Mouse (Mus musculus) myocyte (in vitro differentiated cells): ENCODE measurements at regions not wholly inside any gene's neighbourhood (a gene's known extent, or its start where the extent isn't known, plus 50 kb on each side); places are given as distances from the start of the nearest gene placed in this dataset.

Source experiments
- CEBPB ChIP-seq: IDR thresholded peaks from 2 replicates; pipeline ENCODE4 v1.6.1; 2011; ENCODE audit warnings: mild to moderate bottlenecking, moderate library complexity; ENCODE audit not compliant: poor library complexity, insufficient read depth, severe bottlenecking
- E2F4 ChIP-seq: IDR thresholded peaks from one replicate; pipeline ENCODE4 v1.6.1; 2011; ENCODE audit warnings: mild to moderate bottlenecking, control low read depth, moderate library complexity; ENCODE audit not compliant: insufficient read depth
- MAX ChIP-seq: IDR thresholded peaks from one replicate; pipeline ENCODE4 v1.6.1; 2011; ENCODE audit warnings: low read depth, mild to moderate bottlenecking, control low read depth
- MYOG ChIP-seq, 3 experiments: IDR thresholded peaks; one replicate each; pipeline ENCODE4 v1.6.1; 2011; ENCODE audit warnings: control low read depth in 2 of 3, low read depth in 2 of 3, mild to moderate bottlenecking in 2 of 3; ENCODE audit not compliant: insufficient read length in 2 of 3, control insufficient read depth in 1 of 3, insufficient read depth in 1 of 3
- POLR2A ChIP-seq: IDR thresholded peaks from one replicate; pipeline ENCODE4 v1.6.1; 2011; ENCODE audit warnings: low read depth, mild to moderate bottlenecking, control low read depth, moderate library complexity; ENCODE audit not compliant: insufficient read length
- POLR2AphosphoS2 ChIP-seq: IDR thresholded peaks from one replicate; pipeline ENCODE4 v1.6.1; 2011; ENCODE audit warnings: low read depth, control low read depth; ENCODE audit not compliant: insufficient read length
- REST ChIP-seq: IDR thresholded peaks from one replicate; pipeline ENCODE4 v1.6.1; 2011; ENCODE audit warnings: mild to moderate bottlenecking, control low read depth, moderate library complexity; ENCODE audit not compliant: insufficient read depth, insufficient read length
- SRF ChIP-seq: IDR thresholded peaks from one replicate; pipeline ENCODE4 v1.6.1; 2011; ENCODE audit warnings: low read depth; ENCODE audit not compliant: control insufficient read depth, insufficient read length
- TCF12 ChIP-seq: IDR thresholded peaks from one replicate; pipeline ENCODE4 v1.6.1; 2011; ENCODE audit warnings: mild to moderate bottlenecking, control low read depth; ENCODE audit not compliant: poor library complexity, insufficient read depth, severe bottlenecking
- USF1 ChIP-seq: IDR thresholded peaks from one replicate; pipeline ENCODE4 v1.6.1; 2011; ENCODE audit warnings: low read depth, mild to moderate bottlenecking, control low read depth, moderate library complexity

- no peak for TF ChIP-seq POLR2AphosphoS2
- TF ChIP-seq SRF, result no peak
- no peak for TF ChIP-seq POLR2A
- no peak for TF ChIP-seq MYOG (IDR thresholded peaks at IDR 0.05; ENCODE audit: control insufficient read depth in 1 of 3, insufficient read depth in 1 of 3, insufficient read length in 2 of 3, low read depth in 2 of 3)
- no peak for TF ChIP-seq MAX
- no peak for TF ChIP-seq E2F4
- TF ChIP-seq REST, result no peak
- no peak for TF ChIP-seq USF1
- TF ChIP-seq TCF12, result no peak
- no peak for TF ChIP-seq CEBPB
Measured at GRCm38 (mm10) chr3:16079178-16079577, 72.9 kb upstream of the Gm5150 start.
